Mouse (Mus musculus) ovary, postnatal 10 days (tissue): ENCODE results near the gene Atad1.
"Not testable (repeated sequence)": the region's sequence is repeated elsewhere in the genome, so short reads cannot be mapped to it uniquely, and the experiment has no call there.

Experiments
- DNase-seq: peaks from one replicate; pipeline ENCODE4 v3.0.0; 2022; ENCODE audit warnings: low spot score

Atad1 gene

DNA sequence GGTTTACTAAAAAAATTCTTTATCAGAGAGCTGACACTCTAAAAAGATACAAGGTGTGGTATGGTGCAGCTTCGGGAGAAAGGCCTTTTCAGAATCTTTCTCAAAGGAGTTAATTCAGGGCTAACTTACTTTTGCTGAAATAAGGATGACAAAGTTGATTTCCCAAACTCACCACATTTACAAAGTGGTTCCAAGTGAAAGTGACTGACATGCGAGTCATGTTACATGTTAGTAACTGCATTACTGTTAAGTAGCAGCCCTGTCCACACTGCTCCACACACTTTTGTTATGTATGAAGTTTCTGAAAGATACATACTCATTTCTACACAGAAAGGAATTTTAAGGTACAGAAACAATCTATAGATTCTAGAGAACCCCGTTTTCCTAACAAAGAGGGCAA, 63.8 kb downstream of the Atad1 start:
- DNase-seq = no peak

DNA sequence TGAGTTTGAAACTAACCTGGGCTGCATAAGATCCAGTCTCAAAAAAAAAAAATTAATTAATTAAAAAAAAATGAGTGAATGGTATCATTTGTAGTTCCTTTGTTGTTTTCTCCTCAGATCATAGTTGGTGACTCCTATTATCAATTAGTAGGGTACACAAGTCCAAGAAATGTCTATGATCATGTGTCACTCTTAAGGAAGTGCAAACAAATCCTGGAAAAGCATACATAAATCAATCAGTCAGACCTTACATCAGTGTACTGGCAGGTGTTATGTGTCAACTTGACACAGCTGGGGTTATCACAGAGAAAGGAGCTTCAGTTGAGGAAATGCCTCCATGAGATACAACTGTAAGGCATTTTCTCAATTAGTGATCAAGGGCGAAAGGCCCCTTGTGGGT, 71.8 kb downstream of the Atad1 start:
- not testable (repeated sequence) for DNase-seq

GRCm38 (mm10) chr19:32665243-32665642, 74.3 kb downstream of the Atad1 start:
- no peak for DNase-seq

DNA sequence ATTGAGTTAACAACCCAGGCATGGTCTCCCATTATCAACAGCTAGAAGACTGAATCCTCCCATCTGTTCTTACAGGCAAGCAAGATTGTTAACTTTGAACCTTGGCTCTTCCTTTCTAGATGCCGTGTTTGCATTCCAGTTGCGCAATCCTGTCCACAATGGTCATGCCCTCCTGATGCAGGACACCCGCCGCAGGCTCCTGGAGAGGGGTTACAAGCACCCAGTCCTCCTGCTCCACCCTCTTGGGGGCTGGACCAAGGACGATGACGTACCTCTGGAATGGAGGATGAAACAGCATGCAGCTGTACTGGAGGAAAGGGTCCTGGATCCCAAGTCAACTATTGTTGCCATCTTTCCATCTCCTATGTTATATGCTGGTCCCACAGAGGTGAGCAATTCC, 76.7 kb downstream of the Atad1 start:
- no peak for DNase-seq

GRCm38 (mm10) chr19:32659346-32659745, 80.2 kb downstream of the Atad1 start:
- no peak for DNase-seq

- no peak for DNase-seq
Observed at GRCm38 (mm10) chr19:32653630-32654362, 85.8 kb downstream of the Atad1 start.

DNA sequence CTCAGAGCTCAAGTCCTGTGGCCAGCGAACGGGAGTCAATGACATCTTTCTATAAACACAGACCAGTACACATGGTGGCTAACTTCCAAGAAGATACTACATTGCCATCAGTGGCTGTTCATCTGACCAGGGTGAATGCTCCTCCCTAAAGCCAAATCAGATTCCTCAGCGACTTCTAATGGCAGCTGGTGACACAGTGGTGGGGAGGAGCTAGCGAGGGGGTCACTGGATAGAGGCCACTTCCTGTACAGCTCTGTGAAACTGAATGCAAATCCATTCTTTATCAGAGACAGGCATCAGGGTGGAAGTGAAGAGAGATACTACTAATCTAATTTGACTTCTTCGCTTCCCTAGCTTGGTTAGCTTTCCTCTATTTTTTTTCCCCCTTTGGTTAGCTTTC, 86.5 kb downstream of the Atad1 start:
- no peak for DNase-seq

DNA sequence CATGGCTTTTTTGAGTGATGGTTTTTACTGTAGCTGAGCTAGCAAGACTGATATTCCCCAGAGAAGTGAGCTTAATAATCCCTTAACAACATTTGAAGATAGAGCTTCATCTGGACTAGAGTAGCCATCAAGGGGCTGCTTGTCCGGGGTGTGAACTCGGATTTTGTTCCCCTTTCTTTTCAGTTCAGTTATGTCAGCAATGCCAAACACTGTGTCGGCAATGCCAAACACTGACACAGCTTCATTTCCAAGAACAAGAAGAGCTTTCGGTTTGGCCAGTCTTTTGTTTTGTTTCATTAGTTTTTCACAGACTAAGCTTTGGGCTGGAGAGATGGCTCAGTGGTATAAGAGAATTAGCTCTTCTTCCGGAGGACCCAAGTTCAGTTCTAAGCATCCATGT, 88.5 kb downstream of the Atad1 start:
- DNase-seq = no peak

- no peak for DNase-seq
Observed at GRCm38 (mm10) chr19:32648019-32648571, 91.5 kb downstream of the Atad1 start.

- no peak for DNase-seq
Observed at GRCm38 (mm10) chr19:32646382-32646781, 93.2 kb downstream of the Atad1 start.

DNA sequence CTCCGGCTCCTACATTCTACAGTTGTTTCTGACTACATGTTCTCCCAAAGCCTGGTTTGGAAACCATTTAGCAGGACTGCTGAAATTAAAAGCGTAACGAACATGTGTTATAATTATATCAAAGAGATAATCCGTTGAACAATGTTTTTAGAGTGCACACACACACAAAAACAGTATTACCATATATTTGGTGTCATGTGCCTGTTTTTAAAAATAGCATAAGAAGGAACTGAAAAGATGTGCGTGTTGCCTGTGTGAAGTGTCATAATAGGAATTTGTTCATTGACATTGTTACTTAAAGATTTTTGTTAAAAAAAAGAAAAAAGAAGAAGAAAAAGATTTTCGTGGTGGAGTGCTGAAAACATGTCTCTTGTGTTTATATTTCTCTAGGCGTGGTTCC, 93.6 kb downstream of the Atad1 start:
- no peak for DNase-seq

DNA sequence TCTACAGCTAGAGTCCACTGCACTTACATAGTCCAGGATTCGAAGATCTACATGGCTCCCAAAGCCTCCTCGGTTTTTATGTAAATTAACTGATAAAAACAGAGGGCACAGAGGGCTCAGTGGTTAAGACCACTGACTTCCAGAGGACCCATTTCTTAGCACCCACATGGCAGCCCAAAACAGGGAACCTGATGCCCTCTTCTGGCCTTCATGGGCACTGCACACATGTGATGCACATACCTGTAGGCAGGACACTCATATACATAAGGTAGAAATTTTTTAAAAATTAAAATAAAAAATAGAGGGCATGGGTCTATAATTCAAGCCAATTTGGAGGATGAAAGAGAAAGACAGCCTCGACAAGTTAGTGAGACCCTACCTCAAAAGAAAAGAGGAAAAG, 95.9 kb downstream of the Atad1 start:
- no peak for DNase-seq

DNA sequence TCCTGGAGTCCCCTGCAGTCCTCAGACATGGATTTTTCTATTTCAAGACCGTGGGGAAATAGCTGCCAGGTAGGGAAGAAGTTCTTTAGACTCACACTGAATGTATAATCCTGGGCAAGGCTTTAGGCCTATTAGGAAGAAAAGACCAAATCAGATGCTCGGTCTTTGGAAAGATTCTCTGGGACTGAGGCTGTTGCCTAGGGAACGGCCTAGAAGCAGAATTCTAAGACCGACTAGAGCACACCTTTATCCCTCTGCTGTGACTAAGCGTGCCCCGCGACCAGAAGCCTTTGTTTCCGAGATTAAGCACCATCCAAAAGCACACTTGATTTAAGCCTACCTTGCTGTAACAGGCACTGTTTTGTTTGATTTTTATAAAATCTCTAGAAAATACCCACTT, 97.6 kb downstream of the Atad1 start:
- no peak for DNase-seq

DNA sequence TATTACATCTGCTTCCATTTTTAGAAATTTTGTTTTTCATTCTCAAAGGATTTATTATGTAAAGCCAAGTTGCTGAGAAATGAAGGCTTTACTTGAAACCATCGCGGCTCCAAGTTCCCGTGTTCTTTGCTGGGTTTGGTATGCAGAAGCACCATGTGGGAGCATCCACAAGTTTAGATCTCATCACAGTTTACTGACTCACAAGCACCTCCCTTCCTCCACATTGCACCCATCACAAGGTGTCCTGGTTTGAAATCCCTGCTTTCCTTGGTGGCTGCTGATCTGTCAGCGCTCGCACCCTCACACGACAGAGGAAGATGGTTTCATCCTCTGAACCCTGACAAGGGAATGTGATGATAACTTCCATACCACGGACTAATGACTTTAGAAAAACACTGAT, 98.1 kb downstream of the Atad1 start:
- DNase-seq = no peak

GRCm38 (mm10) chr19:32638276-32638903, 101.2 kb downstream of the Atad1 start:
- no peak for DNase-seq

- DNase-seq = no peak
Observed at GRCm38 (mm10) chr19:32637357-32638275, 102.0 kb downstream of the Atad1 start.

- no peak for DNase-seq
Observed at GRCm38 (mm10) chr19:32634916-32635315, 104.7 kb downstream of the Atad1 start.

DNA sequence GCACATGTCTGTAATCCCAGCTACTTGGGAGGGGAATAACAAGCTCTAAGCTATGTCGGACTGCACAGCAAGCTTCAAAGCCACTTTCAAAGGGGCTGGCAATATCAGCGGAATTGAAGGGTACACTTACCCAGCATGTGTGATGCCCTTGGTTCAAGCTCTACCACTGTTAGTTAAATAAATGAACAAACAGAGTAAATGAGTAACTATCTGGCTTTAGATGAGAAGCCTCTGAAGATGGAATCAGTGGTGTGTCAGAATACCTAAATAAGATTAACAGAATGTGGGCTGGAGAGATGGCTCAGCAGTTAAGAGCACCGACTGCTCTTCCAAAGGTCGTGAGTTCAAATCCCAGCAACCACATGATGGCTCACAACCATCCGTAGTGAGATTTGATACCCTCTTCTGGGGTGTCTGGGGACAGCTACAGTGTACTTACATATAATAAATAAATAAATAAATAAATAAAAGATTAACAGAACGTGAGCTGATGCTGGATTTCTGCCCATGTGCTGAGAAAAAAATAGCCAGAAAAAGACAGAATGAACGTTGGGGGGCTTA, 110.9 kb downstream of the Atad1 start:
- no peak for DNase-seq

- no peak for DNase-seq
Observed at GRCm38 (mm10) chr19:32627631-32628030, 112.0 kb downstream of the Atad1 start.

DNA sequence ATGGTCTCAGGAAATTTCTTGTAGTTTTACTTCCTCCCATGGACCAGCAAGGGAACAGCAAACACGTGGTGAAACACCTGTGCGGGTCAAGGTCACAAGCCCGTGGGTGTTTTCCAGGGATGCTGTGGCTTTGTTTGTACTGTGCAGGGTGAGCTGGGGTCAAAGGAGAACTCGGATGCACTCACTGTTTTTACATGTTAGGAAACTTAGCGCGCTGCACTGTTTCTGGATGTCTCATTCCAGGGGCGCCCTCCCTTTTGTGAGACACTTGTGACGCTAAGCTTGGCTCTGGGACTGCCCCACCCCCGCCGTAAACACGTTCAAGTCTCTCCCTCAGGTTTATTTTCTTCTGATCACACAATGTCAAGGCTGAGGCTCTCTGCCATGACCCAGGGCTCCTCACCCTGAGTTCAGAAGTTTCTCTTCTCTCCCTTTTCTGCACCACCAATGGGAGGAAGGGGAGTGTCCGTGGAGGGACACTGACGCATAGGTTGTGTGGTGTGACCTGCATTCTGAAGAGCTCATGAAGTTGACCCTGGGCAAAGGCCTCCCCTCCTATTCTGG, 112.7 kb downstream of the Atad1 start:
- no peak for DNase-seq

- DNase-seq = no peak
Observed at GRCm38 (mm10) chr19:32622142-32622541, 117.4 kb downstream of the Atad1 start.
